Mouse (Mus musculus) hindbrain, embryonic 12.5 days (tissue): Measurements from ENCODE around the gene Grrp1. TPM values are rescaled to one million over a fixed set of nuclear protein-coding genes. Genes with fewer than 3 reads are reported as not detected.
"Not testable (repeated sequence)": the region's sequence is repeated elsewhere in the genome, so short reads cannot be mapped to it uniquely, and the experiment has no call there.

ENCODE experiments used
- ATAC-seq: fragments of 200-750 bp; cut with Nextera tagmentation; 2 replicates; pipeline ENCODE4 v1.8.0; 2017; ENCODE audit warnings: moderate TSS enrichment; ENCODE audit not compliant: low FRiP score
- H3K27ac ChIP-seq: fragments of 300-500 bp; sonication (generic); 2 replicates; pipeline ENCODE4 v1.5.1; 2016; ENCODE audit warnings: mild to moderate bottlenecking
- H3K27me3 ChIP-seq: fragments of 300-500 bp; sonication (generic); 2 replicates; pipeline ENCODE4 v1.6.1; 2016; ENCODE audit warnings: mild to moderate bottlenecking
- H3K36me3 ChIP-seq: fragments of 300-500 bp; sonication (generic); 2 replicates; pipeline ENCODE4 v1.6.1; 2016; ENCODE audit warnings: mild to moderate bottlenecking
- H3K4me1 ChIP-seq: fragments of 300-500 bp; sonication (generic); 2 replicates; pipeline ENCODE4 v1.6.1; 2016
- H3K4me2 ChIP-seq: fragments of 300-500 bp; sonication (generic); replicated peaks from 2 replicates; pipeline ENCODE4 v1.6.1; 2016; ENCODE audit warnings: mild to moderate bottlenecking
- H3K4me3 ChIP-seq: fragments of 300-500 bp; sonication (generic); 2 replicates; pipeline ENCODE4 v1.5.1; 2016; ENCODE audit warnings: mild to moderate bottlenecking
- H3K9ac ChIP-seq: fragments of 300-500 bp; sonication (generic); 2 replicates; pipeline ENCODE4 v1.6.1; 2016; ENCODE audit warnings: mild to moderate bottlenecking, moderate library complexity
- H3K9me3 ChIP-seq: fragments of 300-500 bp; sonication (generic); replicated peaks from 2 replicates; pipeline ENCODE4 v1.6.1; 2016; ENCODE audit warnings: mild to moderate bottlenecking
- WGBS: fragments of 180-500 bp; shearing (Covaris S2); methylation state at CpG from one replicate; pipeline ENCODE4 v1.1.7; 2016; 5-methylcytosine and 5-hydroxymethylcytosine counted together
- polyA plus RNA-seq: library from polyadenylated mRNA; unstranded; fragments of >200 nt; fragmentation: Nextera tagmentation; extraction: Ambion mirVana; gene quantifications from 2 replicates; pipeline ENCODE4 v1.2.1, GENCODE M21; 2016

Gene Grrp1
- 8.5 and 8.9 TPM in 2 replicates for polyA plus RNA-seq

DNA sequence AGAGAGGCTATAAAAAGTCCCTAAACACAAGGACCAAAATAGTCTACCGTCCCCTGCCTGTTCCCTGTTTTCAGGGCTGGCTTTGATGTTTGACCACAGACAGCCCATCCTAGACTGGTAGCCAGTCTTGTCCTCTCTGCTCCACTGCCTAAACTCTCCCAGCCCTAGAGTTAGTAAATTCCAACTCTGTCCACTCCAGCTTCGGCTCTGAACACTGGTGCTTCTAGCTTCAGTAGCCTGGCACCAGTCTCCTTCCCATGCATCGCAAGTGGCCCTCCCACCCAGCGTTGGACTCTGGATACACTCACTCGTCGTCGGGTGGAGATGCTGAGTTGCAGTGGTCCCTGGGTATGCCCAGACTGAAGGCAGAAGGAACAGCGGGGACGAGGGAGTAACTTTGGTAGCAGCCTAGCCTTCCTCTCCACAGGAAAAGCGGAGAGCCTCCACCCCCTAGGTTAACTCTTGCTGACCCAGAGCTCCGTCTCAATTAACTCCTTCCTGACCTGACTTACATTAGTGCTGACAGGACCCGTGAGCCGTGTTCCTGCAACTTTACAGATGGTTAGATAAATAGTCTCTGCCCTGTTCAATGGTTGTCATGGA, at the start of gene Grrp1:
Gene Grrp1 (minus strand): TSS at position 385 of the 603 bp plus-strand sequence.
- H3K27ac ChIP-seq, result no peak within 1 kb of the TSS
- H3K4me1 ChIP-seq, result peaks cover 79% of the 10 kb centered on the region
- WGBS, result under 1% methylated on average over 13 of the region's 13 CpGs
- peak within 1 kb of the TSS; percentile 56 for H3K4me3 ChIP-seq
- no peaks in the 10 kb centered on the region for H3K36me3 ChIP-seq
- H3K27me3 ChIP-seq, result peaks cover 74% of the 10 kb centered on the region
- ATAC-seq, result no peak
- H3K9ac ChIP-seq, result peak within 1 kb of the TSS; percentile 29; the same call in 1 of the 2 replicates
- H3K4me2 ChIP-seq, result peak within 1 kb of the TSS; percentile 89
- no peaks in the 10 kb centered on the region for H3K9me3 ChIP-seq

DNA sequence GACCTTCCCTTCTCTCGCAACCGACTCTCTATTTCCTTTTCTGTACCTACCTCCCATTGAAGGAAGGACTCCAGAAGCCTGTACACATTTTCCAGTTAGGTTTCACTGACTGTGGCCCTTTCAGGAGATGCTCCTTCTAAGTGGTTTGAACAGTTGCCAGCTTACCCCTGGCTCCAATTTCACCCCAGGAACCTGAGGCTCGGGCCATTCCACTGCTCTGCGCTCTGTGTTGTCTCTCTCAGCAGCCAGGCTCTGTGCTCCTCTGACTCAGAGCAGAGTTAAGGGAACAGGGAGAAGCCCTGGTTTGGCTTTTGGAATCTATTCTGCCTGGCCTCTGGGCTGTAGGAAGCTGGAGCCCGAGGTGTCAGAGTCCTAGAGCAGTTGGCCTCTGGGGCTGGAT, 48.2 kb upstream of the Grrp1 start:
- Histone ChIP-seq H3K27ac (no peak overlapping the region), H3K4me1 (0 out of 2 replicates have a peak, but pooled peaks cover 2% of the 10 kb centered on the region), H3K27me3 (no peaks in the 10 kb centered on the region), H3K9me3 (no peaks in the 10 kb centered on the region), H3K9ac (no peak overlapping the region), H3K4me2 (no peak overlapping the region), H3K4me3 (no peak overlapping the region), H3K36me3 (no peaks in the 10 kb centered on the region)
- WGBS, result 80% methylated on average over 5 of the region's 5 CpGs
- ATAC-seq, result no peak

DNA sequence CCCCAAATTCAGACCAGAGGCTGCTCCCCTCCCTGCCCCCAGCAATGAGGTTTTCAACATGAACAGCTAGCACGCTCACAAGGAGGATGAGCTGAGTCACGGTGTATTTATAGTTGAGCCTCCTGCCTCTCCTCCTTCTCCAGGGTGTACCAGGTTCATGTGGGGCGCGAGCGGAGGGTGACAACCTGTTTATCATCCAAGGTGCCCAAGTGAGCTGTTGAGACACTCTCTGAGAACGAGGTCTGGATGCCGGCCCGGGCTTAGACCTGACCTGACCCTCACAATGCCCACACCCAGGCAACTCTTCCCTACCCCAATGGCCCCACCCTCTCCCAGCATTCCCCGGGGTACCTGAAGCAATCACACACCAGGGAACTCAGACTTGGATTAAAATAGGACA, 46.4 kb upstream of the Grrp1 start:
- no peak overlapping the region for H3K4me2 ChIP-seq
- no peaks in the 10 kb centered on the region for H3K9me3 ChIP-seq
- no peak for ATAC-seq
- no peak overlapping the region for H3K9ac ChIP-seq
- no peak overlapping the region for H3K27ac ChIP-seq
- H3K27me3 ChIP-seq, result no peaks in the 10 kb centered on the region
- no peaks in the 10 kb centered on the region for H3K36me3 ChIP-seq
- H3K4me1 ChIP-seq, result no peaks in the 10 kb centered on the region
- WGBS, result 83% methylated on average over 9 of the region's 9 CpGs
- no peak overlapping the region for H3K4me3 ChIP-seq

DNA sequence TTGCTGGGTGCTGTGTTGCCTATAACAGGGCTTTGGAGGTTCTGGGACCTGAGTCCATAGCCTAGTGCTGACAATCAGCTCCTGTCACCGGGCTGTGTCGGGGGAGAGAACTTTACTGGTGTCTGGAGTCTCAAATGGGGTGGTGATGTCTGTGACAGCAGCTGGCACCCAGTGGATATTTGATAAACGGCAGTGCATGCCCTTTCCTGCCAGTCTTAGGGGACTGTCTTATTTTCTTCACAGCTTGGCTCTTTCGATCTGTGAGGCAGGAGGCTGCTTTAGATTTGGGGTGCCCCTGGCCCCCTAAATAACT, 45.5 kb upstream of the Grrp1 start:
- Histone ChIP-seq H3K27me3 (no peaks in the 10 kb centered on the region), H3K36me3 (no peaks in the 10 kb centered on the region), H3K4me3 (no peak overlapping the region), H3K9me3 (no peaks in the 10 kb centered on the region), H3K4me1 (no peaks in the 10 kb centered on the region), H3K27ac (no peak overlapping the region), H3K9ac (no peak overlapping the region), H3K4me2 (no peak overlapping the region)
- 69% methylated on average over 4 of the region's 4 CpGs for WGBS
- ATAC-seq, result no peak

DNA sequence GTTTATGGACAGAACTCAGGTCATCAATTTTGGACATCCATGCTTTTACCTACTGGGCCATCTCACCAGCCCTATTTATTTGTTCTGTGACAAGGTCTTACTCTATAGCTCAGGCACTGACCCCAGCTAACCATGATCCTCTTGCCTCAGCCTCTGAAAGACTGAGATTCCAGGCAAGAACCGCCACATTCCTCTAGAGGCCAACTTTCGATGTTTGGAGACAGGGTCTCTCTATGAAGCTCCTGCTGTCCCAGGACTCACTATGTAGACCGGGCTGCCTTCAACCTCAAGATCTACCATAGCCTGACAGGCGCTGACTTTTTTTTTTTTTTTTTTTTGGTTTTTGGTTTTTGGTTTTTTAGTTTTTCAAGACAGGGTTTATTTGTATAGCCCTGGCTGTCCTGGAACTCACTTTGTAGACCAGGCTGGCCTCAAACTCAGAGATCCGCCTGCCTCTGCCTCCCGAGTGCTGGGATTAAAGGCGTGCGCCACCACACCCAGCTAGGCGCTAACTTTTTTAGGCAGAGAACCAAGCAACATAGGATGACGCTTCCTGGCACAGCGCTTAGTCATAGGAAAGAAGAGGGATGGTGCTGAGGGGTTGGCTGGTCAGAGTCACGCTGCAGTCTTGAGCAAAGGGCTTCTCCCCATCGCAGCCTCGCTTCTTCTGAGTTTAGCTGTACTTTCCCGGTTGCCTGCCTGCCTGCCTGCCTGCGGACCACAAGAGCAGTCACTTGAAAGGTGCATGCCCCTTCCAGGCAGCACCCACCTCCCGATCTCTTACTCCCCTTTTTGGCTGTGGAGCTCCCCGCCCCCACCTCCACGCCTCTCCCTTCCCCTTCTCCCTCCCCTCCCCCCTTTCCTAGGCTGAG, 45.0 kb upstream of the Grrp1 start:
- ATAC-seq, result no peak
- H3K4me3 ChIP-seq, result no peak overlapping the region
- H3K4me2 ChIP-seq, result no peak overlapping the region
- no peaks in the 10 kb centered on the region for H3K4me1 ChIP-seq
- no peak overlapping the region for H3K27ac ChIP-seq
- H3K9me3 ChIP-seq, result no peaks in the 10 kb centered on the region
- peaks cover 2% of the 10 kb centered on the region; the same call in 1 of the 2 replicates for H3K27me3 ChIP-seq
- no peaks in the 10 kb centered on the region for H3K36me3 ChIP-seq
- no peak overlapping the region for H3K9ac ChIP-seq
- 82% methylated on average over 18 of the region's 19 CpGs for WGBS

DNA sequence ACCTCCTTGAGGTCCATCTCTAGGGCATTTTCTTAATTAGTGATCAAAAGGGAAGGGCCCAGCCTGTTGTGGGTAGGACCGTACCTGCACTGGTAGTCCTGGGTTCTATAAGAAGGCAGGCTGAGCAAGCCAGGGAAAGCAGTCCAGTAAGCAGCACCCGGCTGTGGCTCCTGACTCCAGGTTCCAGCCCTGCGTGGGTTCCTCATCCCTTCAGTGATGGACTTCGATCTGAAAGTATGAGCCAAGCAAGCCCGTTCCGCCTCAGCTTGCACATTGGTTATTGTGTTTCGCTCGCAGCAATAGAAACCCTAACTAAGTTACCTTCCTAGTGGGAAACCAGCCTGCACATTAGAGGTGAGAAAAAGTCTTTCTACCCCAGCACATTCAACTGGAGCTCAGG, 43.5 kb upstream of the Grrp1 start:
- ATAC-seq, result no peak
- no peaks in the 10 kb centered on the region for H3K36me3 ChIP-seq
- no peak overlapping the region for H3K27ac ChIP-seq
- no peak overlapping the region for H3K9ac ChIP-seq
- 92% methylated on average over 8 of the region's 8 CpGs for WGBS
- no peaks in the 10 kb centered on the region for H3K4me1 ChIP-seq
- H3K9me3 ChIP-seq, result no peaks in the 10 kb centered on the region
- peaks cover 13% of the 10 kb centered on the region for H3K27me3 ChIP-seq
- H3K4me3 ChIP-seq, result no peak overlapping the region
- H3K4me2 ChIP-seq, result no peak overlapping the region

DNA sequence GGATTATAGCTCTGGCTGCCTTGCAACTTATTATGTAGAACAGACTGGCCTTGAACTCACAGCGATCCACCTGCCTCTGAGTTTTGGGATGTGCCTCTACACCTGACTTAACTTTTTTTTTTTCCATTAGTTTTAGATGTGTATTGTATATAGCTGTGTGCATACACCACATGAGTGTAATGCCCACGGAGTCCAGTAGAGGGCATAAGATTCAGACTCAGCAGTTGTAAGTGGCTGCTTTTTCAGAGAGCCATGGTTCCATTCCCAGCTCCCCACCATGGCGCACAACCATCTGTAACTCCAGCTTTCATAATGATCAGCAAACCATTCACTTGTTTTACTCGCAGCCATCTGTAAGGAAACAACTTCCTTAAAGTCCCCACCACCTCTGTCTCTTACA, 42.6 kb upstream of the Grrp1 start:
- Histone ChIP-seq H3K36me3 (no peaks in the 10 kb centered on the region), H3K27ac (no peak overlapping the region), H3K4me3 (no peak overlapping the region), H3K4me2 (no peak overlapping the region), H3K4me1 (no peaks in the 10 kb centered on the region), H3K9ac (no peak overlapping the region), H3K27me3 (peaks cover 13% of the 10 kb centered on the region), H3K9me3 (no peaks in the 10 kb centered on the region)
- ATAC-seq, result no peak
- 91% methylated on average over 4 of the region's 4 CpGs for WGBS

DNA sequence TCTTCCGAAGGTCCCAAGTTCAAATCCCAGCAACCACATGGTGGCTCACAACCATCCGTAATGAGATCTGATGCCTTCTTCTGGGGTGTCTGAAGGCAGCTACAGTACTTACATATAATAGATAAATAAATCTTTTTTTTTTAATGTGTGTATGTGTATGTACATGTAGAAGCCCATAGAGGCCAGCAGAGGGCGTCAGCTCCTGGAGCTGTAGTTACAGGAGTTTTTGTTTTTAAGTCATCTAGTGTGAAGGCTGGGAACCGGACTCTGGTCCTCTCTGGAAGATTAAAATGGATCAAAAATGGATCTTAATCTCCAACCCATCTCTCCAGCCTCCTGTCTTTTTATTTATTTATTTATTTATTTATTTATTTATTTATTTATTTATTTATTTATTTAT, 42.2 kb upstream of the Grrp1 start:
- peaks cover 13% of the 10 kb centered on the region for H3K27me3 ChIP-seq
- not testable (repeated sequence) for H3K4me3 ChIP-seq, H3K27ac ChIP-seq, H3K36me3 ChIP-seq, ATAC-seq, H3K4me2 ChIP-seq, H3K9me3 ChIP-seq, H3K9ac ChIP-seq, H3K4me1 ChIP-seq
- WGBS, result 89% methylated on average over 4 of the region's 4 CpGs

DNA sequence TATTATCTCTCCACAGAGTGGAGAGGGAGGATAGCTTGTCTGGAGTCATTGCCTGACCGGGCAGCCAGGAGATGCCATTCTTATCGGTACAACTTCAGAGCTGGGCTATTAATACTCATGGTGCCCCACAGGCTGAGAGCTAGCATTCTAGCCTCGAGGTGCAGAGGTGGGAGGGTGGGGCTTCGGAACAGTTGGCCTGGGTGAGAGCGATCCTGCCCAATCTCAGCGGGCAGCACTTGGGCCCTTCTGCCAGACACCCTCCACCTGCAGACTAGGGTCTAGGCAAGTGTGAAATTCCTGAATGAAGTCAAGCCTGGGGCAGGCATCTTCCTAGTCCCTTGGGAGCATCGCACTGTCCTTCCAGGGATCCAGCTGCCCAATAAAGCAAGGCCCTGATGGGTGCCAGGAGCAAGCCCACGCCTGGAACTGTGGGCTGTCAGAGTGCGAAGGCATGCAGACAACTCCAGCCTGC, 39.8 kb upstream of the Grrp1 start:
- H3K9ac ChIP-seq, result no peak overlapping the region
- peaks cover 5% of the 10 kb centered on the region; the same call in 1 of the 2 replicates for H3K4me1 ChIP-seq
- H3K4me2 ChIP-seq, result no peak overlapping the region
- H3K27ac ChIP-seq, result no peak overlapping the region
- H3K4me3 ChIP-seq, result no peak overlapping the region
- ATAC-seq, result no peak
- H3K27me3 ChIP-seq, result peaks cover 13% of the 10 kb centered on the region
- 74% methylated on average over 9 of the region's 9 CpGs for WGBS
- H3K36me3 ChIP-seq, result no peaks in the 10 kb centered on the region
- no peaks in the 10 kb centered on the region for H3K9me3 ChIP-seq

DNA sequence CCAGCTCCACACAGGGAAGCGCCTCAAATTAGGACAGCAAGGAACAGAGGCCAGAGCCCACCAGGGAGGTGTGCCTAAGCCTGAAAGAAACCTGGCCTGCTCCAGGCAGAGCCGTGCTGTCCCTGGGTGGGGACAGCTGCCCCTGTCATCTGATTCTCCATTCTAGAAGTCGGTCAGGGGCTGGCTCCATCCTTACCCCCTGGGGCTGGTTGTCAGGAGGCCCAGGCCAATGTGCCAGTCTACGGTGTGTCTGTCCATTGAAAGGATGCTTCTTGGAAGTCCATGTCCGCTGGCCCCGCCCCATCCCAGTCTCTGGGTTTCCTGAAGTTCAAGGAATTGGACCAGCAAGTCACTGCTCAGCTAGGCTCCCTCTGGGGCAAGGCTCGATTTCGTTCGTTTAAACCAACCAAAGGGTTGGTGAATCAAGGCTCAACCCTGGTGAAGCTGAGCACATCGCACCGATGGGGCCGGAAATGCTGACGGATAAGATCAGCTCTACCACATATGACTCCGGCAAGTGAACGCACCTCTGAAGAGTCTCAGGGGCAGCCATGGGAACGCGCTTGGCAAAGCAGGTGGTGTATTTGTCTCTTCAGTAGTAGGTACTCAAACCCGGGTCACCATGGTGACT, 39.3 kb upstream of the Grrp1 start:
- Histone ChIP-seq H3K4me3 (no peak overlapping the region), H3K27ac (no peak overlapping the region), H3K36me3 (no peaks in the 10 kb centered on the region), H3K4me2 (no peak overlapping the region), H3K9ac (no peak overlapping the region), H3K9me3 (no peaks in the 10 kb centered on the region), H3K4me1 (peaks cover 11% of the 10 kb centered on the region), H3K27me3 (peaks cover 13% of the 10 kb centered on the region)
- ATAC-seq, result no peak
- 72% methylated on average over 18 of the region's 18 CpGs for WGBS

DNA sequence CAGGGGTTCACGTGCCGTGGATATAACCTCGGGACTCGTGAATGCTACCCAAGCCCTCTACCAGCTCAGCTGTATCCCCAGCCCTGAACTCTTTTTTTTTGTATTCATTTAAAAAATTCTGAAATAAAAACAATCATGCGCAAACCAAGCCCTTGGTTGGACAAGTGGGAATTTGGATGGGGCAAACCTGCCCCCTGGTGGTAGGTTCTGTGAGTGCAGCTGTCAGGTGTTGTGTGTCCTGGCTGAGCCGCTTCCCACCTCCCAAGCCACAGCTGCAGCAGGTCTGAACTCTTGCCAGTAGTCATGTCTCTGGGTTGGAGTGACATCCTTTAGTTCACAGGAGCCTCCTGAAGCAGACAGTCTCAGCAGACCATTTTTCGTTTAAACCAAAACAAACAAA, 38.2 kb upstream of the Grrp1 start:
- Histone ChIP-seq H3K4me2 (no peak overlapping the region), H3K27me3 (peaks cover 13% of the 10 kb centered on the region), H3K27ac (no peak overlapping the region), H3K4me1 (peaks cover 15% of the 10 kb centered on the region), H3K9me3 (no peaks in the 10 kb centered on the region), H3K4me3 (no peak overlapping the region), H3K36me3 (no peaks in the 10 kb centered on the region), H3K9ac (no peak overlapping the region)
- ATAC-seq, result no peak
- WGBS, result 24% methylated on average over 7 of the region's 7 CpGs

DNA sequence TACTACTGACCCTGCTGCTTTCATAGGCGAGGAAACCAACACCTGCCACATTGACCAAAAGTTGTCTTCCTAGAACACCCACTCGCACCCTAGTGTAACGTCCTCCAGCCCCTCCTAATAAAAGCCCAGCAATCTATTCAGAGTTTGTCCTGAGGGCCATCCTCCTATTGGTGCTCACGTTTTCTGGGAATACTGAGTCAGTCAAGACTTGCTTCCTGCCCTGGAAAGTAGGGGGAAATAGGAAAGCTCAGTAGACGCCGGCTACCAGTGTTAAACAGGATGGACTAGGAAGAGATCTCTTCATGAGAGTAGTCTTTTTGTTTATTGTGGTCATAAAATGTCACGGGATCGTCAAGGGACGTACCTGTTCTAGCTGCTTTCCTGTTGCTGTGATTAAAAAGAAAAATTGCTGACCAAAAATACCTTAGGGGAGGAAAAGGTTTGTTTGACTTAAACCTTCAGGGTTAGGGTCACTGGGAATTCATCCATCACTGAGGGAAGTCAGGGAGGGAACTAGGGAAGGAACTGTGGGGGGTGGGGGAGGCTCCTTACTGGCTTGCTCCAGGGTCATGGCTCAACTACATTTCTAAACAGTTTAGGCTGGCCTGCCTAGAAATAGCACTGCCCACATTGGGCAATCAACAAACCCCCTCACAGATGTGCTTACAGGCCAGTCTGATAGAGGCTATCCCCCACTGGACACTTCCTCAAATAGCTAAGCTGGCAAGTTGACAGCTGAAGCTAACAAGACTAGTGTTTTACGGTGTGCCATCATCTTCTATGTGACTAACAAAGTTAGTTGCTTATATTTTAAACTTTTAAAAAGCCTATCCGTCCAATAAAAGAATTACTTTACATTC, 34.7 kb upstream of the Grrp1 start:
- Histone ChIP-seq H3K27ac (peak overlapping the region; percentile 100), H3K36me3 (peaks cover 8% of the 10 kb centered on the region), H3K4me3 (peak overlapping the region; percentile 94), H3K9ac (peak overlapping the region; percentile 99), H3K4me1 (peaks cover 25% of the 10 kb centered on the region), H3K9me3 (no peaks in the 10 kb centered on the region), H3K27me3 (peaks cover 9% of the 10 kb centered on the region), H3K4me2 (peak overlapping the region; percentile 97)
- WGBS, result 48% methylated on average over 11 of the region's 11 CpGs
- no peak for ATAC-seq
